Mouse (Mus musculus): ENCODE measurements around the gene Fat4. TPM values are rescaled to one million over a fixed set of nuclear protein-coding genes. Genes with fewer than 3 reads are reported as not detected.

Fat4 gene
- total and polyA plus RNA-seq, 2 experiments from 2014 or later = 1.0 to 16.1 TPM

DNA sequence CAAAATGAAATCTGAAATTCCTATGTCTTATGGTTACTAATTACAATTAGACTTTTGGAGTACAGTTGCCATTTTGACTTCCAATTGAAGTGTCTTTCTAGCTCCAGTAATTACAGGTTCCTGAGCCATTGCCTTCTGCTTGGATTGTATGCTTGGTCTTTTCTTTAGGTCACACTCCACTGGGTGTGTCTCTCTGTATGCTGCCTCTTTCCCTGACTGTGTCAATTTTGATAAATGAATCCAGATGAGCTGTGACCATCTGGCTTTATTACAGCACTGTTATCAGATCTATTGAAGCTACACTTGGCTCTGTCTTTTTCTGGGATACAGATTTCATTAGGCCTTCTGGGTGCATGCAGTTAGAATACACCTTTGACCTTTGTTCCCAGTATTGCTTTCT is 80.7 kb downstream of the Fat4 start:
- H3K36me3 ChIP-seq (replicated peaks; ENCODE audit: control insufficient read depth, insufficient read depth, low read length) = peaks cover 9% of the 10 kb centered on the region; the same call in 1 of the 2 replicates
- DNase-seq (ENCODE audit: low spot score) (no peak), ATAC-seq (ENCODE audit: insufficient read depth, low read depth) (no peak)

DNA sequence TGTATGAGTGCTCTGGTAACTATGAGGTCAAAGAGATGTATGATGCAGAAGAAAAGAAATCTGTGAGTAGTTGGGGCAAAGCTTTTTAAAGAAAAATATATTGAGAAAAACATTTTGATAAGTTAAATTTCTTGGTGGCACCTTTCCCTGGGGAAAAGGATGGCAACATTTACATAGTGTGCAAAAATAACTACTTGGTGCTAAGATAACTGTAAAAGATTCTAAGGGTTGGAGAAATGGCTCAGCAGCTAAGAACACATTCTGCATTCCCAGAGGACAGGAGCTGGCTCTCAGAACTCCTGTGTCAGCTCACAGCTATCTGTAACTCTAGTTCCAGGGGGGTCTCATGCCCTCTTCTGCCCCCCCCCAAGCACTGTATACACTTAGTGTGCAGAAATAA is 99.6 kb downstream of the Fat4 start:
- ATAC-seq (ENCODE audit: insufficient read depth, low read depth) (no peak), DNase-seq (ENCODE audit: low spot score) (no peak)
- Histone ChIP-seq H3K36me3 (replicated peaks; ENCODE audit: control insufficient read depth, insufficient read depth, low read length) (peaks cover 13% of the 10 kb centered on the region; the same call in 1 of the 2 replicates), H3K9ac (replicated peaks; ENCODE audit: low read depth, low read length) (no peak overlapping the region), H3K27ac (ENCODE audit: low read depth) (no peak overlapping the region), H3K4me1 (ENCODE audit: control insufficient read depth, insufficient read depth) (no peaks in the 10 kb centered on the region), H3K27me3 (ENCODE audit: control insufficient read depth, insufficient read depth, low read length) (no peaks in the 10 kb centered on the region), H3K4me2 (ENCODE audit: low read depth, low read length) (no peak overlapping the region), H3K9me3 (replicated peaks; ENCODE audit: control insufficient read depth, low read length) (no peaks in the 10 kb centered on the region), H3K4me3 (ENCODE audit: low read depth, low read length) (no peak overlapping the region)
- no peak for TF ChIP-seq CTCF (IDR thresholded peaks at IDR 0.05; ENCODE audit: low read depth)
- no peak for TF ChIP-seq EP300 (IDR thresholded peaks at IDR 0.05; ENCODE audit: low read depth)

More for the DNA sequence above, 80.7 kb downstream of the Fat4 start:
- no peaks in the 10 kb centered on the region for H3K9me3 ChIP-seq (replicated peaks; ENCODE audit: control insufficient read depth, low read length)
- H3K4me1 ChIP-seq (ENCODE audit: control insufficient read depth, insufficient read depth) = no peaks in the 10 kb centered on the region
- H3K27me3 ChIP-seq (ENCODE audit: control insufficient read depth, insufficient read depth, low read length) = no peaks in the 10 kb centered on the region
- no peak for TF ChIP-seq CTCF (IDR thresholded peaks at IDR 0.05; ENCODE audit: low read depth)
- no peak for TF ChIP-seq EP300 (IDR thresholded peaks at IDR 0.05; ENCODE audit: low read depth)
- H3K4me2 ChIP-seq (ENCODE audit: low read depth, low read length) = no peak overlapping the region
- H3K27ac ChIP-seq (ENCODE audit: low read depth) = no peak overlapping the region
- no peak overlapping the region for H3K9ac ChIP-seq (replicated peaks; ENCODE audit: low read depth, low read length)
- H3K4me3 ChIP-seq (ENCODE audit: low read depth, low read length) = no peak overlapping the region

DNA sequence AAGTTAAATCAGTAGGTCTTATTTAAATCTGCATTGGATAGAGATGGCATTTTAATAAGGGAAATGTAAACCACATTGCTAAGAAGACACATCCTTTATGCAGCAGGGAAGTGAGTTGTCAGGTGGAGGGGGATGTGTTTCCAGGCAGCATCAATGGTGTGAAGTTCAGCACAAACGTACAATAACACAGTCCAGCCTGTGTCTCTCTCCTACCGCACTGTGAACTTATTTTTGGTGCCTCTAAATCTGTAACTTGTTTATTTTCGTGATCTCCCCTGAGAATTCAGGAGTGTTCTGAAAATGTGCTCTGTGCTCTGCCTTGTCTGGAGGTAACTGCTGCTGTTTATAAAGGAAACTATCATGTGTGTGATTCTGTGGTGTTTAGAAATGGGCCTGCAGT is 102.4 kb downstream of the Fat4 start:
- DNase-seq (ENCODE audit: low spot score) (no peak), ATAC-seq (ENCODE audit: insufficient read depth, low read depth) (no peak)
- TF ChIP-seq CTCF (IDR thresholded peaks at IDR 0.05; ENCODE audit: low read depth) = no peak
- no peak for TF ChIP-seq EP300 (IDR thresholded peaks at IDR 0.05; ENCODE audit: low read depth)
- Histone ChIP-seq H3K27ac (ENCODE audit: low read depth) (no peak overlapping the region), H3K4me2 (ENCODE audit: low read depth, low read length) (no peak overlapping the region), H3K4me1 (ENCODE audit: control insufficient read depth, insufficient read depth) (no peaks in the 10 kb centered on the region), H3K27me3 (ENCODE audit: control insufficient read depth, insufficient read depth, low read length) (no peaks in the 10 kb centered on the region), H3K9me3 (replicated peaks; ENCODE audit: control insufficient read depth, low read length) (no peaks in the 10 kb centered on the region), H3K9ac (replicated peaks; ENCODE audit: low read depth, low read length) (no peak overlapping the region), H3K4me3 (ENCODE audit: low read depth, low read length) (no peak overlapping the region), H3K36me3 (replicated peaks; ENCODE audit: control insufficient read depth, insufficient read depth, low read length) (no peaks in the 10 kb centered on the region; the same call in 1 of the 2 replicates)
- 71% methylated on average over 3 of the region's 3 CpGs for WGBS

DNA sequence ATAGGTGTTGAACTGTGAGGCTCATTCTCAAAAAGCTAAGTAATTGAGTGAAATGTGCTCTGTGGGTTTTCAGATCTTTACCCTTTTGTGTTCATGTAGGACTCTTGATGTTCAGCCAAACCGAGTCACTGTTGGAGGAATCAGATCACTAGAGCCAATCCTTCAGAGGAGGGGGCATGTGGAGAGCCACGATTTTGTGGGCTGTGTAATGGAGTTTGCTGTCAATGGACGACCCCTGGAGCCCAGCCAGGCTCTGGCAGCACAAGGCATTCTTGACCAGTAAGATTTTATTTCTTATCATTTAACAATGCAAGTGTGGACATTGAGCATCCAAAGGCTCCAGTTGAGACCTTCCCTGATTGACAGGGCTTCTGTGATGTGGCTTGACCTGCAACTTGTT is 113.3 kb downstream of the Fat4 start:
- no peaks in the 10 kb centered on the region for H3K4me1 ChIP-seq (ENCODE audit: control insufficient read depth, insufficient read depth)
- ATAC-seq (ENCODE audit: insufficient read depth, low read depth) (no peak), DNase-seq (ENCODE audit: low spot score) (no peak)
- TF ChIP-seq EP300 (IDR thresholded peaks at IDR 0.05; ENCODE audit: low read depth) (no peak), CTCF (IDR thresholded peaks at IDR 0.05; ENCODE audit: low read depth) (no peak)
- 34% methylated on average over 3 of the region's 3 CpGs for WGBS
- no peak overlapping the region for H3K9ac ChIP-seq (replicated peaks; ENCODE audit: low read depth, low read length)
- no peaks in the 10 kb centered on the region for H3K9me3 ChIP-seq (replicated peaks; ENCODE audit: control insufficient read depth, low read length)
- H3K27ac ChIP-seq (ENCODE audit: low read depth) = no peak overlapping the region
- H3K4me2 ChIP-seq (ENCODE audit: low read depth, low read length) = no peak overlapping the region
- H3K36me3 ChIP-seq (replicated peaks; ENCODE audit: control insufficient read depth, insufficient read depth, low read length) = 0 out of 2 replicates have a peak, but pooled peaks cover 17% of the 10 kb centered on the region
- H3K4me3 ChIP-seq (ENCODE audit: low read depth, low read length) = no peak overlapping the region
- H3K27me3 ChIP-seq (ENCODE audit: control insufficient read depth, insufficient read depth, low read length) = no peaks in the 10 kb centered on the region

DNA sequence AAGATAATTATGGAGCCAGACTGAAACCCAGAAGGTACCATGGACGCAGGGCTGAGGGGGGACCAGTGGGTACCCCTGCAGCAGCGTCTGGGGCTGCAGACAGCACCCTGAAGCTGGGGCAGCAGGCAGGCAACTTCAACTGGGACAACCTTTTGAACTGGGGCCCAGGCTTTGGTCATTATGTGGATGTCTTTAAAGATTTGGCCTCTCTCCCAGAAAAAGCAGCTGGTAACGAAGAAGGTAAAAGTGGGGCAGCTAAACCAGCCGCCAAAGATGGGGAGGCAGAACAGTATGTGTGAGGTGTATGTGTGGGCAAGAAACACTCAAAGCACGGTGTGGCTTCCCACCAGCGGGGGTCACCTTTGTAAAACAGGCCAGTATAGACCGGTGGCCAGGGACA is 123.8 kb downstream of the Fat4 start:
- WGBS = 70% methylated on average over 7 of the region's 7 CpGs
- H3K9me3 ChIP-seq (replicated peaks; ENCODE audit: control insufficient read depth, low read length) = no peaks in the 10 kb centered on the region
- DNase-seq (ENCODE audit: low spot score) = no peak
- H3K4me1 ChIP-seq (ENCODE audit: control insufficient read depth, insufficient read depth) = no peaks in the 10 kb centered on the region; the same call in 1 of the 2 replicates
- H3K36me3 ChIP-seq (replicated peaks; ENCODE audit: control insufficient read depth, insufficient read depth, low read length) = peaks cover 18% of the 10 kb centered on the region; the same call in 1 of the 2 replicates
- ATAC-seq (ENCODE audit: insufficient read depth, low read depth) = no peak
- H3K27me3 ChIP-seq (ENCODE audit: control insufficient read depth, insufficient read depth, low read length) = no peaks in the 10 kb centered on the region
- H3K4me2 ChIP-seq (ENCODE audit: low read depth, low read length) = no peak overlapping the region
- TF ChIP-seq EP300 (IDR thresholded peaks at IDR 0.05; ENCODE audit: low read depth) (no peak), CTCF (IDR thresholded peaks at IDR 0.05; ENCODE audit: low read depth) (no peak)
- H3K9ac ChIP-seq (replicated peaks; ENCODE audit: low read depth, low read length) = no peak overlapping the region
- H3K4me3 ChIP-seq (ENCODE audit: low read depth, low read length) = no peak overlapping the region
- H3K27ac ChIP-seq (ENCODE audit: low read depth) = no peak overlapping the region

DNA sequence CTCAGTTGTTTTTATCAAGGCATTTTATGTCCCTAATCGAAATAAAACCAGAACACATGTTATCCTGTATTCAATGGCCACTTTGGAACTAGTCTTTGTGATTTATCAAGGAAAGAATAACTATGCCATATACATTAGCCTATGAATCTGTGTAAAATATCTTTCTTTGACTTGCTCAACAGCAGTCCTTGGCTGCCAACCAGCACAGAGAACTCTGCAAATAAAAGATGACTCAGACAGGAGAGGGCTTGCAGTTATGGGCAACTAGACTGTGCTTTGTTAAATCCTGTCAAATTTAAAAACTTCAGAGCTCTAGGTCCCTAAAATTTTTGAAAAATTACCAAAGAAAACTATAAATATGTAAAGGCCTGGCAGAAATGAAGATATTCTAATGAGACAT is 130.9 kb downstream of the Fat4 start:
- Histone ChIP-seq H3K9ac (replicated peaks; ENCODE audit: low read depth, low read length) (no peak overlapping the region), H3K27me3 (ENCODE audit: control insufficient read depth, insufficient read depth, low read length) (no peaks in the 10 kb centered on the region), H3K27ac (ENCODE audit: low read depth) (no peak overlapping the region), H3K4me2 (ENCODE audit: low read depth, low read length) (no peak overlapping the region), H3K4me1 (ENCODE audit: control insufficient read depth, insufficient read depth) (no peaks in the 10 kb centered on the region; the same call in 1 of the 2 replicates), H3K9me3 (replicated peaks; ENCODE audit: control insufficient read depth, low read length) (no peaks in the 10 kb centered on the region), H3K4me3 (ENCODE audit: low read depth, low read length) (no peak overlapping the region), H3K36me3 (replicated peaks; ENCODE audit: control insufficient read depth, insufficient read depth, low read length) (no peaks in the 10 kb centered on the region)
- DNase-seq (ENCODE audit: low spot score) (no peak), ATAC-seq (ENCODE audit: insufficient read depth, low read depth) (no peak)
- WGBS = 42% methylated on average over 1 of the region's 1 CpGs
- no peak for TF ChIP-seq EP300 (IDR thresholded peaks at IDR 0.05; ENCODE audit: low read depth)
- no peak for TF ChIP-seq CTCF (IDR thresholded peaks at IDR 0.05; ENCODE audit: low read depth)
